Mouse (Mus musculus): ENCODE data around the gene Timp1.

Gene Timp1

DNA sequence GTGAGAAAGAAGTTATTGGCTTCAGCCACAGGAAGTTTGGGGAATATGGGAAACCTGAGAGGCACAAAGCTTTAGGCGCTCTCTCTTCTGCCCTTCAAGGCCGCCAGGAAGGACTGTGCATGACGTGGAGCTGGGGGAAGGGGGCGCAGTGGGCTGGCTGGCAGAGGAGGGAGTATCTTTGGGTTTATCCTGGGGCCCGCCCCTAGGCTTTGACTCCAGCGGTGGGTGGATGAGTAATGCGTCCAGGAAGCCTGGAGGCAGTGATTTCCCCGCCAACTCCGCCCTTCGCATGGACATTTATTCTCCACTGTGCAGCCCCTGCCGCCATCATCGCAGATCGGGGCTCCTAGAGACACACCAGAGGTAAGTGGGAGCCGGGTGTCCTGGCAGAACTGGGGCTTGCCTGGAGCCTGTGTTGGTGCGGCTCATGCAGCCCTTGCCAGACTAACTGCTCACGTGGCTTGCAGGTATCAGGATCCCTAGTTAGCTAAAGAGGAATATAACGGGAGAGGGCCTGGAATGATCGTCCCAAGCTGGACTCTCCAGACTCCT lies at the start of gene Timp1:
Gene Timp1 (plus strand): TSS at position 205 of the 552 bp plus-strand sequence.
- DNase-seq = no peak

GRCm38 (mm10) chrX:20828934-20829333 lies 41.0 kb upstream of the Timp1 start:
- peak; percentile 51 for DNase-seq

GRCm38 (mm10) chrX:20847232-20847631 lies 22.7 kb upstream of the Timp1 start:
- no peak for DNase-seq

DNA sequence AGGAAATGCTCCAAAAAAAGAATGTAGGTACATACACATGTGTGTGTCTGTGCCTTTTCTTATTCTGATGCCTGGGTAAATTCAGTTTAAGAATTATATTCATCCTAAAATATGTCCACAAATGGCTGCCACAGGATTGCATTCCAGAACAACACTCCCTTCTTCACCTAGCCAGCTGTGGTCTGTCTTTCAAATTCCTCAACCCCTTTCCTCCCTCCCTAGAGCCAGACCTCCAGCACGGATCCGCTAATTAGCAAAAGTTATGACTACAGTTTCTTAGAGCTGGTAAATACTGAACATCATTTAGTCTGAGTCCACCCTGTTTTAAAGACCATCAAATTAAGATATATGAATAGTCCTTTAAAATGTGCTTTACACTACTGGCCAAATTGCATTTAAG lies 22.1 kb upstream of the Timp1 start:
- DNase-seq = no peak

GRCm38 (mm10) chrX:20848256-20848984 lies 21.5 kb upstream of the Timp1 start:
- DNase-seq = peak; percentile 88

GRCm38 (mm10) chrX:20853794-20854193 lies 16.2 kb upstream of the Timp1 start:
- no peak for DNase-seq

GRCm38 (mm10) chrX:20861453-20862104 lies 8.4 kb upstream of the Timp1 start:
- no peak for DNase-seq

GRCm38 (mm10) chrX:20862105-20863065 lies 7.6 kb upstream of the Timp1 start:
- no peak for DNase-seq

DNA sequence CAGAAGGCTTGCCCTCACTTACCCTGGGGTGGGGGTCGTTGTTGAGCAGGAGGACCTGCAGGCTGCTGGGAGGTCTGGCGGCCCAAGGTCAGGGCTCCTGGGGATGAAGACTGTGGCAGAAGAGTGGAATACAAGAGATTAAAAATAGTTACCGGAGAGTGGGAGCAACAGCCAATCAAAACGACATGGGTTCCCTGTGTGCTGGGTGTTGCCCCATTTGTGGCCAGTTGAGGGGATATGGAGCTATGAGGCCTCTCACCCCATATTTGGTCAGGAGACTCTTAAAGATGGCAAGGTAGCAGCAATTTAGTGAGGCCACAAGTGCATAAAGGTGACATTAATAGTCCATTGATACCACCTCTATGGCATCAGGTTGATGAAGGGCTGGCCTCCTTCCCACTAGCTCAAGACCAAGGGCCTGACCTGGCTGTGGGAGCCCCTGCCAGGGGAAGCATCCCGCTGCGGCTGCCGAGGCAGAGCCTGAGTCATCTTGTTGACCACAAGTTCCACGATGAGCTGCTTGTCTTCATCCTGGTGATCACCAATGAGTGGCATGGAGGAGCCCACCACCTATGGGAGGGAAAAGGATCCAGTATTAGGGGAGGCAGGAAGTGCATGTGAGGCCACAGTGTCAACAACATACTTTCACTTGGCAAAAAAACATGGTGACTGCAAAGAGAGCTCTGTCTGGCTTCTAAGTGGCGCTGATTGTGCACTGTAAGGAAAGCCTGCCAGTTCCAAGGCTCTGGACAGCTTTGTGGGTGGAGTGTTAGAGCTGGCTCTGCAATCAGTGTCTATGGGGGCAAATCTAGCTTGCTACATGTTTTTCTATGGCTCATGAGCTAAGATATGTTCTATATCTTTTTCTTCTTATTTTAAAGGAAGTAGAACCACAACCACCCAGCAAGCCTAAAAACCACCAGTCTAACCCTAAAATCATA lies 6.5 kb upstream of the Timp1 start:
- no peak for DNase-seq

DNA sequence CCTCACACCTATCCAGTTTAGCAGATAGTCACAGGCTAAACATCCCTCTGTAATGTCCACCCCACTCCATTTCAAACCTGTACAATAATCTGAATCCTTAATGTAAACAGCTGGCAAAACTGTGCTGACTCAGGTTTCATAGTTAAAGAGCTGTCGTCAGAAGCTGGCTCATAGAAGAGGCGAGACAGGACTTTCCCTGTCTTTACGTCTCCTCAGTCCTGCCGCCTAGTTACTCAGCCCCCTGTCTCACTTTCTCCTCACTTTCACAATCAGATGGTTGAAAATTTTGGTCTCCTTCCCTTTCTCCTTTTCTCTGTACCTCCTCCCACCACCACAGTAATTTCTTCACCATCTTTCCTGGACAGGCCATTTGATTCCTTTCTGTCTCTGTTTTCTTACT lies 1.9 kb upstream of the Timp1 start:
- DNase-seq = no peak

DNA sequence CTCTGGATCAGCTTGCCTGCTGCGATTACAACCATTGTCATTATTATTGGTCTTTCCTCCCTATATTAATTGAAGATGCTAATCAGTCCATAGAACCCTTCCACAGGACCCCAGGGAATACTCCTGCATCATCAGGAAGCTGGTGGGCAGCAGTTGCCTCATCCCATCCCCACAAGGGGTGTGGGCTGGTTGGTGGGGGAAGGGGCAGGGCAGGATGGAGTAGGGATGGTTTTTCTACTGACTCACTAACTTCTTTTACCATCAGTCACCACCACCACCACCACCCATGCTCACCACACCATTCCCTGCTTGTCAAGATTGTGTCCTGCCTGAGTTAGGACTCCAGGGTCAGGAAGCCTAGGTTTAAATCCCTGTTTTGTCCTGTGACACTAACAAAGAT lies 763 bp upstream of the Timp1 start:
- no peak for DNase-seq

- DNase-seq = no peak
These were observed 3.0 kb downstream of the Timp1 start for GRCm38 (mm10) chrX:20872928-20873500.

GRCm38 (mm10) chrX:20875241-20875640 lies 5.3 kb downstream of the Timp1 start:
- DNase-seq = no peak

DNA sequence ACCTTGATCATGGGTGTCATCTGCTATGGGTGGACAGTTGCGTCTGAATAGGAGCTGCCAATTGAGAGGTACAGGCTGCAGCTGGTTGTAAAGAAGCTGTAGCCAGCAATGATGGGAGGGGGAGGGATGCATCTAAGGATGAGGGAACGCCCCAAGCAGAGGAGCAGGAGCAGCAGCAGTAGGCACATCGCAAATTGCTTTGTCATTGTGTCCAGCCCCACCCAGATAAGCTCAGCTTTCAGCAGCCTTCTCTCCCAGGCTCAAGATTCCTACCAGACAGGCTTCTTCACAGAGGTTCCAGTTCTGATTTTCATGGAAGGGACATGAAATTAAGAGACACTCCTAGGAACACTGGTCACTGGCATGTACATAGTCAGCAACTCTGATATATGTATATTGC lies 40.1 kb downstream of the Timp1 start:
- DNase-seq = no peak

DNA sequence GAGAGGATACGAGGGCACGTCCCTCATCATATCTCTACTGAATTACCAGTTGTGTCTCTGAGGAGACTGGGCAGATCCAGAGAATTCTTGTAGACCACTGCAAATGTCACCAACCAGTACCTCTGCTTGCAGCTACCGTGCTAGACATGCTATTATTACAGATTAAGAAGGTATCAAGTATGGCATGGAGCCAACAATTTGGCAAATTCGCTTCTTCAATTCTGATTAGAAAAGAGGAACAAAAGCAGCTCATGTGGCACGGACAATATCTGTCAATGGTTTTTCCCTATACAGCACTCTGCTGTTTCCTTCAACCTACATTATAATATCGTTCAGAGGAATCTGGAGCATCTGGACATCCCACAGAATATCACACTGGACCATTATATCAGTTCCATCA lies 43.8 kb downstream of the Timp1 start:
- no peak for DNase-seq

DNA sequence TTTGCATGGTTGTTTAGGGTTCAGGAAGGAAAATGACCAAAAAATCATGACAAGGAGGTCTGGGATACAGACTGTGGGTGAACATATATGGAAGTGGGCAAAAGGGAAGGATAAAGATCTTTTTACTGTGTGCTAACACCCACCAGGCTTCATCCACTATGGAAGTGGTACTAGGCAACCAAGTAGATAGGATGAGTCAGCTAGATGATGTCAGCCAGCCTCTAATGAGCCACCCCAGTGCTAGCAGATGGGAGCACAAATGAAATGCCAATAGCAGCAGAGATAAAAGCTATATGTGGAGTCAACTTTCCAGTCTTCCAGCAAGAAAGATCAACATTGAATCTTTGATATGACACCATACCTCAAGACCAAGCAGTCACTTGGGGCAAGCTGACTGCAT lies 45.1 kb downstream of the Timp1 start:
- DNase-seq = no peak

- no peak for DNase-seq
These were observed 50.4 kb downstream of the Timp1 start for GRCm38 (mm10) chrX:20920249-20920843.

- peak; percentile 83 for DNase-seq
These were observed 50.9 kb downstream of the Timp1 start, which contains the start of gene Syn1 for GRCm38 (mm10) chrX:20920844-20921364. Gene Syn1, minus strand, starts transcription at chrX:20921004.

- DNase-seq = no peak
These were observed 51.4 kb downstream of the Timp1 start for GRCm38 (mm10) chrX:20921366-20921765.

DNA sequence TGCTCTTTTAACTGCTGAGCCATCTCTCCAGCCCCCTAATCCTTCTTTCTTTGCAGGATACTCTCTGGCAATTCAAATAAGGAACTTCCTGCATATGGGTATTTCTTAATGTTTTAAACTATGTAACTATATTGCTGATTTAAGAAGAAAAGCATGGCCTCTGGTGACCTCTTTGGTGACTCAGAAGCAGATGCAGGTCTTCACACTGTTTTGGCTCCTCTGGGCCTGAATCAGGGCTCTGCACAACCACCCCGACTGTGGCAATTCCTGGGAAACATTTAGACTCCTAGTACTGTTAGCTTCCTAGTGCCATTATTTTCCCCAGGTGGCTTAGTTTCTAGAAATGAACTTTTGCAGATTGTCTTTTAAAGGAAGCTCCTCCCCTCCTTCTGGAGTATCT lies 53.5 kb downstream of the Timp1 start:
- DNase-seq = no peak

Measured in cerebellum, adult 8-10 months (tissue).